Mouse (Mus musculus) hindbrain, embryonic 11.5 days (tissue): ENCODE measurements around the gene Rsph9. TPM values are rescaled to one million over a fixed set of nuclear protein-coding genes. Genes with fewer than 3 reads are reported as not detected.
A peak's percentile ranks its signal among the peaks of the same experiment; 100 is the strongest.

Experiments
- ATAC-seq: fragments of 200-750 bp; cut with Nextera tagmentation; 2 replicates; pipeline ENCODE4 v1.8.0; 2017; ENCODE audit warnings: mild to moderate bottlenecking, moderate TSS enrichment, moderate library complexity; ENCODE audit not compliant: low FRiP score
- DNase-seq: peaks from one replicate; pipeline ENCODE4 v3.0.0-alpha.2; 2015; ENCODE audit warnings: low spot score
- H3K27ac ChIP-seq: fragments of 300-500 bp; sonication (generic); 2 replicates; pipeline ENCODE4 v1.5.1; 2014; ENCODE audit warnings: mild to moderate bottlenecking, low read depth, low read length
- H3K27me3 ChIP-seq: fragments of 300-500 bp; sonication (generic); 2 replicates; pipeline ENCODE4 v1.6.1; 2014; ENCODE audit warnings: mild to moderate bottlenecking, low read length, moderate library complexity, mixed read lengths; ENCODE audit not compliant: control insufficient read depth, insufficient read depth
- H3K36me3 ChIP-seq: fragments of 300-500 bp; sonication (generic); 2 replicates; pipeline ENCODE4 v1.6.1; 2014; ENCODE audit warnings: mild to moderate bottlenecking, low read length, moderate library complexity, mixed read lengths; ENCODE audit not compliant: control insufficient read depth, insufficient read depth
- H3K4me1 ChIP-seq: fragments of 300-500 bp; sonication (generic); replicated peaks from 2 replicates; pipeline ENCODE4 v1.6.1; 2014; ENCODE audit warnings: low read length, mixed read lengths; ENCODE audit not compliant: control insufficient read depth, insufficient read depth
- H3K4me2 ChIP-seq: fragments of 300-500 bp; sonication (generic); replicated peaks from 2 replicates; pipeline ENCODE4 v1.6.1; 2014; ENCODE audit warnings: mild to moderate bottlenecking, low read depth, low read length
- H3K4me3 ChIP-seq: fragments of 300-500 bp; sonication (generic); 2 replicates; pipeline ENCODE4 v1.5.1; 2014; ENCODE audit warnings: low read depth, low read length
- H3K9ac ChIP-seq: fragments of 300-500 bp; sonication (generic); 2 replicates; pipeline ENCODE4 v1.6.1; 2014; ENCODE audit warnings: low read depth, low read length
- H3K9me3 ChIP-seq: fragments of 300-500 bp; sonication (generic); 2 replicates; pipeline ENCODE4 v1.6.1; 2016; ENCODE audit warnings: low read length; ENCODE audit not compliant: control insufficient read depth
- WGBS: fragments of 180-500 bp; shearing (Covaris S2); extraction: QIAGEN DNeasy Blood & Tissue Kit; methylation state at CpG from one replicate; pipeline ENCODE4 v1.1.7; 2014; 5-methylcytosine and 5-hydroxymethylcytosine counted together
- polyA plus RNA-seq: library from polyadenylated mRNA; unstranded; fragments of >200 nt; fragmentation: Nextera tagmentation; extraction: Ambion mirVana; gene quantifications from 2 replicates; pipeline ENCODE4 v1.2.1, GENCODE M21; 2014

Gene Rsph9
- polyA plus RNA-seq, 1 experiment from 2014 or later: 17.6 TPM

DNA sequence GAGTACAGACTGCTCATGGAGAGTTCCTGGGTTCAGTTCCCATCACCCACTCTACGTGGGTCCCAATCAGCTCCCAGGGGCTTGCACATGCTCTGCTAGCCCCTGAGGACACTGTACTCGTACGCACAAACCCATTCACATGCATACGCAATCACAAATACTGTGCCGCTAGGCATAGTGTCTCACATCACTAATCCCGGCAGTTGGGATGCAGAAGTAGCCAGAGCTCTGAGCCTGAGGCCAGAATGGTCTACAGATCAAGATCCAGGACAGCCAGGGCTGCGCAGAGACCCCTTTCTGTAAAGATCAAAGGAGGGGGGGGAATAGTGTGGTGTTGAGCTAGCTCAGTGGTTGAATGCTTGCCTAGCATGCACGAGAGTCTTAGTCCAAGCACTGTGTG is 13.1 kb upstream of the Rsph9 start:
- no peaks in the 10 kb centered on the region for H3K27me3 ChIP-seq
- H3K9ac ChIP-seq: no peak overlapping the region
- ATAC-seq: no peak
- H3K9me3 ChIP-seq: no peaks in the 10 kb centered on the region
- no peak for DNase-seq
- no peaks in the 10 kb centered on the region for H3K36me3 ChIP-seq
- peaks cover 7% of the 10 kb centered on the region; the same call in 1 of the 2 replicates for H3K4me1 ChIP-seq
- 89% methylated on average over 8 of the region's 8 CpGs for WGBS
- no peak overlapping the region for H3K4me3 ChIP-seq
- no peak overlapping the region for H3K27ac ChIP-seq
- H3K4me2 ChIP-seq: no peak overlapping the region

DNA sequence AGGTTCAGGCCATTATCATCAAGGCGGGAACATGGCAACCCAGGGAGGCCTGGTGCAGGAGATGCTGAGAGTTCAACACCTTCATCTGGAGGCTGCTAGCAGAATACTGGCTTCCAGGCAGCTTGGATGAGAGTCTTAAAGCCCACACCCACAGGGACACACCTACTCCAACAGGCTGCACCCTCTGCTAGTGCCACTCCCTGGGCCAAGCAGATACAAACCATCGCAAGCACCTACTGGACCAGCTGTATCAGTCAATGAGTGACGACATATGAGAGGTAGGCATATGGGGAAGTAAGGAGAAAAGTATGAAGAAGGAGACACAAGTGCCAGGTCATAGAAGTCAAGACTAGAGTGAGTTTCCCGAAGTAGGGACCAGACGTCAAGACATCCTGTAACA is 12.7 kb upstream of the Rsph9 start:
- Histone ChIP-seq H3K4me2 (no peak overlapping the region), H3K9me3 (no peaks in the 10 kb centered on the region), H3K4me3 (no peak overlapping the region), H3K36me3 (no peaks in the 10 kb centered on the region), H3K4me1 (peaks cover 6% of the 10 kb centered on the region; the same call in 1 of the 2 replicates), H3K9ac (no peak overlapping the region), H3K27me3 (no peaks in the 10 kb centered on the region), H3K27ac (no peak overlapping the region)
- no peak for ATAC-seq
- 89% methylated on average over 5 of the region's 5 CpGs for WGBS
- DNase-seq: no peak

DNA sequence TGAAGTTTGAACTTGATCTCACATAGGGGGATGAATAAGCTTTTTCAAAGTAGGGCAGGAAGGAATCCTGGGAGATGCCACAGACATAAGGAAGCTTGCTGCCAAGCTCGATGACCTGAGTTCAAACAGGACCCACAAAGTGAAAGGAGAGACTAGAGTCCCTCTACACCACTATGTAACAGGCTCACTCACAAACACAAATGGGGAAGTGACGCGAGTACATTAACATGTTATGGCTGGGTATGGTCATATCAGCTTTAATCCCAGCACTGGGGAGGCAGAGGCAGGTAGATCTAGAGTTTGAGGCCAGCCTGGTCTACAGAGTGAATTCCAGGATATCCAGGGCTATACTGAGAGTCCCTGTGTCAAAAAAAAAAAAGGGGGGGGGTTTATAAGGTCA is 10.3 kb upstream of the Rsph9 start:
- Histone ChIP-seq H3K27me3 (no peaks in the 10 kb centered on the region), H3K27ac (no peak overlapping the region), H3K4me1 (peaks cover 4% of the 10 kb centered on the region; the same call in 1 of the 2 replicates), H3K9ac (no peak overlapping the region), H3K4me2 (no peak overlapping the region), H3K36me3 (no peaks in the 10 kb centered on the region), H3K4me3 (no peak overlapping the region), H3K9me3 (no peaks in the 10 kb centered on the region)
- DNase-seq: no peak
- ATAC-seq: no peak
- WGBS: 92% methylated on average over 3 of the region's 3 CpGs

- no peaks in the 10 kb centered on the region for H3K9me3 ChIP-seq
- H3K27ac ChIP-seq: no peak within 1 kb of the TSS
- peak; percentile 91 for DNase-seq
- H3K4me1 ChIP-seq: peaks cover 4% of the 10 kb centered on the region; the same call in 1 of the 2 replicates
- WGBS: 8% methylated on average over 33 of the region's 33 CpGs
- peak within 1 kb of the TSS; percentile 78 for H3K4me2 ChIP-seq
- H3K36me3 ChIP-seq: no peaks in the 10 kb centered on the region
- H3K4me3 ChIP-seq: peak within 1 kb of the TSS; percentile 57
- no peaks in the 10 kb centered on the region for H3K27me3 ChIP-seq
- ATAC-seq: peak; percentile 92
- H3K9ac ChIP-seq: peak within 1 kb of the TSS; percentile 76
Measured at GRCm38 (mm10) chr17:46152847-46153782, 9.1 kb upstream of the Rsph9 start, which contains the start of gene Mad2l1bp. Gene Mad2l1bp, minus strand, starts transcription at chr17:46153553.

- DNase-seq: no peak
- ATAC-seq: no peak
- Histone ChIP-seq H3K27ac (no peak overlapping the region), H3K9me3 (no peaks in the 10 kb centered on the region), H3K4me3 (no peak overlapping the region), H3K9ac (no peak overlapping the region), H3K4me2 (no peak overlapping the region), H3K4me1 (peaks cover 6% of the 10 kb centered on the region), H3K36me3 (no peaks in the 10 kb centered on the region), H3K27me3 (no peaks in the 10 kb centered on the region)
- 91% methylated on average over 3 of the region's 3 CpGs for WGBS
Measured at GRCm38 (mm10) chr17:46139872-46140271, 4.1 kb downstream of the Rsph9 start.

GRCm38 (mm10) chr17:46138563-46139236 is 5.3 kb downstream of the Rsph9 start:
- Histone ChIP-seq H3K27me3 (no peaks in the 10 kb centered on the region), H3K4me3 (no peak overlapping the region), H3K36me3 (no peaks in the 10 kb centered on the region), H3K9ac (no peak overlapping the region), H3K4me2 (no peak overlapping the region), H3K27ac (no peak overlapping the region), H3K9me3 (no peaks in the 10 kb centered on the region), H3K4me1 (peaks cover 6% of the 10 kb centered on the region; the same call in 1 of the 2 replicates)
- WGBS: 82% methylated on average over 8 of the region's 8 CpGs
- ATAC-seq (no peak), DNase-seq (no peak)

- H3K27ac ChIP-seq: no peak overlapping the region
- no peaks in the 10 kb centered on the region for H3K27me3 ChIP-seq
Measured at GRCm38 (mm10) chr17:46132862-46133261, 11.2 kb downstream of the Rsph9 start.

DNA sequence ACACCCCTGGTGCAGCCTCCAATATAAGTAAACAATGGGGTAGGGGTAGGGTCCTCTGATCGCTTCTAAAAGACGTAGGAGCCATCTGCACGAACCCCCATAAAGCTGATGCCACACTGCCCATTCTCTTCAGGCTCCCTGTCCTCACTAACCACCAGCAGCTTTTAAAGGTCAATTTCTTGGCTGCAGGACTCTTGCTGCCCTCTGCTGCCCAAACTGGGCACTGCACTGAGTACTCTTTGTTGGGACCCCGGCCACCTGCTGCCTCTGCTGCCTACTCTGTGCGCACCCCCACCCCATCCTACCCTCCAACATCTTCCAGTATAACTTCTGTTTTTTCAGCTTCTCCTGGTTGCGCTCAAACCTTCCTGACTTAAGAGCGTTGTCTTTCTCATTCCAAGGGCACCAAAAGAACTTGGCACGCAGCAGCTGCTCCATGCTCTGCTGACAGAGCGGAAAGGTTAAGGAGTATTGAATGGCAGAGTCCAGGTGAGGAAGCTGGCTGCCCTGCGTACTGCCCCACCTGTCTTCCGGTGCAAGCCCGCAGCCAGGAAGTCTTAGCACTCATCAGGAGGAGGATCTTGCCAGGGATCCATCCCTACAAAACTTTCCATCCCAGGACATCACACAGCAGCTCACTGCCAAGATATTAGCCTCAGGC is 11.8 kb downstream of the Rsph9 start:
- no peak overlapping the region for H3K4me2 ChIP-seq
- no peaks in the 10 kb centered on the region for H3K27me3 ChIP-seq
- no peak overlapping the region for H3K27ac ChIP-seq
- ATAC-seq (peak; percentile 22; the same call in 1 of the 2 replicates), DNase-seq (peak; percentile 90)
- H3K4me1 ChIP-seq: no peaks in the 10 kb centered on the region
- no peaks in the 10 kb centered on the region for H3K9me3 ChIP-seq
- WGBS: 16% methylated on average over 12 of the region's 12 CpGs
- no peak overlapping the region for H3K4me3 ChIP-seq
- H3K36me3 ChIP-seq: no peaks in the 10 kb centered on the region; the same call in 1 of the 2 replicates
- H3K9ac ChIP-seq: no peak overlapping the region

More at GRCm38 (mm10) chr17:46132862-46133261, 11.2 kb downstream of the Rsph9 start:
- no peak overlapping the region for H3K4me2 ChIP-seq
- ATAC-seq (no peak), DNase-seq (no peak)
- 69% methylated on average over 8 of the region's 8 CpGs for WGBS
- H3K9me3 ChIP-seq: no peaks in the 10 kb centered on the region
- no peaks in the 10 kb centered on the region for H3K4me1 ChIP-seq
- H3K4me3 ChIP-seq: no peak overlapping the region
- H3K9ac ChIP-seq: no peak overlapping the region
- H3K36me3 ChIP-seq: no peaks in the 10 kb centered on the region; the same call in 1 of the 2 replicates
